Mouse (Mus musculus) spleen, postnatal 36 days (tissue): ENCODE results near the gene Gm42420.

Experiments used
- DNase-seq, 2 experiments: peaks; one replicate each; pipeline ENCODE4 v3.0.0; 2022; ENCODE audit warnings: low spot score in 2 of 2, mixed read lengths in 1 of 2

Gene Gm42420

DNA sequence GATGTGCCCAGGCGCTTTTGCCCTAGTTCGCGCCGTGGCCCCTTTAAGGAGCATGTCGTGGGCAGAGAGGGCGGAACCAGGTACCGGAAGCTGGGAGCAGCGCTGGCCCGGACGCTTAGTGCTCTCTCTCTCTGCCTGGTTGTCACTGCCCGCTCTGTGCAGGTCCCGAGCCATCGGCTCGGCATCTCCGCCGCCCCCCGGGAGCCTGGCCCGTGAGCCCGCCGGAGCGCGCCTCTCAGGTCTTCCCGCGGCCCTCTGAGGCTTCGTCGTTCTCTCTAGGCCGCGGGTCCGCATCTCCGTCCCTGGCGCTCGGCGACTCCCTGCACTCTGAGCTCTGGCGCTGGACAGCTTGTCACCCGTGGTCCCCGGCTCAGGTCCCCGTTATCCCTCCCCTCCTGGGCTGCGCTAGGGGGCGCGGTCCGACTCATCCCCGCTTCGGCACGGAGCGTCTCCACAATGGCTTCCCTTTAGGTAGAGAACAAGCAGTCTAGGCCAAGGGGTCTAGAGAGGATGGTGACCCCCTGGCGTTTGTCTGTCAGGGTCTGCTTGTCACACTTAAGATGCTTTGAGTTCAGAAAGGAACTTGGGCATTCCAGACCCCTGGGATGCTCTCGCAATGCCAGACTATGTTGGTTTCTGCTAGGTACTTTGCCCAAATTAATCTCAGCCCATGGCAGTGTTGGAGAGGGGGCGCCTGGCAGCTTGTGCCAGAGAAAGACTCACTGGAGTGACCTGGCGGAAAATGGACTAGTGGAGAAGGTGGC lies 11.6 kb upstream of the Gm42420 start, which contains the start of gene Adck2:
Gene Adck2 (plus strand): TSS at position 83 of the 764 bp plus-strand sequence.
- DNase-seq: peak; percentile 84

- DNase-seq: no peak
Measured at GRCm38 (mm10) chr6:39574555-39574869, 11.0 kb upstream of the Gm42420 start.

DNA sequence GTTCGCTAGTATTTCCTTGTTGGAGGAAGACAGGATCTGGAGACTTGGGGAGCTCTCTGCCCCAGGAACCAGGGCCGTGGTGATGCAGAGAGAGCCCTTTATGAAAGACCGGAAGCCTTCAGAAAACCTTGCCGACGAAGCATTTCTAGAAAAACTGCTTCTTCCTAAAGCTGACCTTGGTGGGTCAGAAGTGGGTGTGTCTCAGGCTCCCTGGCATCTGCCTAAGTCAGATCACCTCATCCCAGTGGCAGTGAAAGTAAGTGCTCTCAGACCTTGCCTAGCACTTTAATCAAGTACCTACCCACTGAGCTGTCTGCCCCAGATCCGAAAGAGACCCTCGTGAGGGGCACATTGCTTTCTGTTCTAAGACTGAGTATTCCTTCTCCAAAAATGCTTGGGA lies 10.6 kb upstream of the Gm42420 start:
- no peak for DNase-seq

DNA sequence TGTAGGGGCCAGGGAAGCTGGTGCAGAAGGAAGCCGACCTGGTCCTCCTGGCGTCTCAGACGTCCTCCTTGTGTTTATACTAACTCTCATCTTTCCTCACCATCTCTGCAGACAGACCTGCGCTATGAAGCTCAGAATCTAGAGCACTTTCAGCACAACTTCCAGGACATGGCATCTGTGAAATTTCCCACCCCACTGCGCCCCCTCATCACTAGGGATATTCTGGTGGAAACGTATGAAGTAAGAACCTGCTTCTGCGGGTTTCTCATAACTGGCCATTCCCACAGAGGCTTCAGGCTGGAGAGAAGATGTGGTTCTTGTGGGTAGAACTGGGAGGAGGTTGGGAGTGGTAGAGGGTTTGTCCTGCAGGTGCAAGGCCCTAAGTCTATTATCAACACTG lies 6.0 kb upstream of the Gm42420 start:
- no peak for DNase-seq

- DNase-seq: no peak
Measured at GRCm38 (mm10) chr6:39580558-39580957, 5.0 kb upstream of the Gm42420 start.

DNA sequence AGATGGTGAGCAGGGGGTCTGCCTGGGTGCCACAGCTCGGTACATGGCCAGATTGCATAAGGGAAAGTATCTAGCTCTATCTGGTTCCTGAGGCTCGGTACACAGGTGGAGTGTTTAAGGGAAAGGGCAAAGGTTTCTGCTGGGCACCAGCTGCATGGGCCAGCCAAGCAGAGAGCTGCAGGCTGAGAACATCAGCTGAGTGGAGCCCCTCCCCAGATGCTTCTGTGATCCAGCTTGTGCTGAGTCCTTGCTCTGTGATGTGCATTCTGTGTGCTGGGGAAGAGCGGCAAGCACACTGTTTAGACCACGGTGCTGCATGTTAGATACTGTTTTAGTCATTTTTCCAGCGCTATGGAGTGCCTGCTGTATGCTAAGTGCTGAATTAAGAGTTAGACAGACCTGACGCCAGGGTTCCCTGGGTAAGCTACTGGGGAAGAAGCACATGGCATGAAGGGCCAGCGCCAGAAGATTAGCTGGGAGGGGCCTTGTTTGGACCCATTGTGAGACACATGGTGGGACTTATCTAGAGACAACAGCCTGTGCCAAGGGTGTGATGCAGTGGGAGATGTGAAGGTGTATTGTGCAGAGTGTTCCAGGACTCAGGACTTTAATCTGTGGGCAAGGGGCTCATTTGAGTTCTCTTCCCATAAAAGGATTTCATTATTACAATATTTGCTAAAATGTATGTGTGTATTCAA lies 4.3 kb upstream of the Gm42420 start:
- DNase-seq: no peak

DNA sequence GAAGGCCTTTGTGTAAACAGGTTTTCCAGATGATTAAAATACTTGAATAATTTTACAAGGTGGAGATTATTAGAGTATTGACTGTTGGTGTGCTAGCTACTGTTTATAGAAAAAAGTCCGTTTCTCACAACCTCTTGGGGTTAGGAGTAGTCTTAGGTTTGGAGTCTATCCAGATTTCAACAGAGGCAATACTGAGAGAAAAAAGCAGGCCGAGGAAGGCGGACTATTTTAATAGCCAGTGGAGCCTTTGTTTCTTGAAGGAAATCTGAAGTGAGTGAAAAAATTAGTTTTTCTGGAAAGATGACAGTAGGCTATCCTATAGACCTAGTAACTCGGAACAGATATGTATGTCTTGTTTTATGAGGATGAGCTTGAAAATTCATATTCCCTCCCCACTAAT lies 5.9 kb downstream of the Gm42420 start:
- DNase-seq: no peak

GRCm38 (mm10) chr6:39592401-39593214 lies 7.1 kb downstream of the Gm42420 start, which contains the start of gene Ndufb2:
Ndufb2 (plus strand) TSS chr6:39592574.
- DNase-seq: peak; percentile 91 to 93

- DNase-seq: no peak
Measured at GRCm38 (mm10) chr6:39600851-39601250, 15.3 kb downstream of the Gm42420 start.

- no peak for DNase-seq
Measured at GRCm38 (mm10) chr6:39601828-39602227, 16.3 kb downstream of the Gm42420 start.

- no peak for DNase-seq
Measured at GRCm38 (mm10) chr6:39604565-39604964, 19.0 kb downstream of the Gm42420 start.

- no peak for DNase-seq
Measured at GRCm38 (mm10) chr6:39606056-39606455, 20.5 kb downstream of the Gm42420 start.

- peak; percentile 47 to 48 for DNase-seq
Measured at GRCm38 (mm10) chr6:39606862-39607261, 21.3 kb downstream of the Gm42420 start.

GRCm38 (mm10) chr6:39607365-39607764 lies 21.8 kb downstream of the Gm42420 start:
- no peak for DNase-seq

DNA sequence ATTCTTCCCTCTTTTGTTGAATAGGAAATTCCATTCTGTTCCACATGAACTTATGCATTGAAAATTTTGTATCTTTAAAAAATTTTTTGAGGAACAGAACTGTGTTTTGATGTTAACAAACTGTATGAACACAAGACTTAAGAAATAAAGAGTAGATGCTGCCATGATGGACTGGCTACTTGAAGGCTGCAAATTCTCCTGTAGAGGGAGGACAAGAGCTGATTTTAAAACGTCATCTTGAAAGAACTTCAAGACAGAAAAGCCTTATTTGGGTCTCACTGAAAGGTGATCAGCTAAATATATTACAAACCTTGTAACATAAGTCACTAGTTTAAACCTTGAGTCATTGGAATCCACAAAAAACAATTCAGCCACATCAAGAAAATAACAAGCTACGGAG lies 24.7 kb downstream of the Gm42420 start:
- DNase-seq: no peak

DNA sequence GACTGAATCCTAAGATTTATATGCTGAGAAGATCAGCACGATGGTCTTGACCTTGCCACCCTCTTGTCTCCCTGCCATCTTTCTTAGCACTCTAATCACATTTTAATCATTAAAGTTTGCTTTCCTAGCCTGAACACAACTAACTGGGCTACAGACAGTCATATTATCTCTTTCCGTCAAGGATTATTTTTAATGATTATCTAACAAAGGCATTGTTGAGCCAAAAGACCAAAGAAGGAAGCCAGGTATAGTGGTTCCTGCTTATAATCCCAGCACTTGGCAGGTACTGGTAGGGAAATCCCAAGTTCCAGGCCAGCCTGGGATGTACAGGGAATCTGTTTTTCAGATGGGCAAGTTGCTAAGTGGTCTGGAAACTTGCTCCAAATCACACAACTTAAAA lies 25.7 kb downstream of the Gm42420 start:
- DNase-seq: no peak
